Mouse (Mus musculus) c-Kit-positive CD71-positive TER-119-negative erythroid progenitor cells, embryonic 14.5 days (primary cell): ENCODE measurements around the gene Parva.

Experiments
- DNase-seq: peaks from one replicate; pipeline ENCODE4 v3.0.0-alpha.2; 2013; ENCODE audit warnings: low read depth

The Parva gene

DNA sequence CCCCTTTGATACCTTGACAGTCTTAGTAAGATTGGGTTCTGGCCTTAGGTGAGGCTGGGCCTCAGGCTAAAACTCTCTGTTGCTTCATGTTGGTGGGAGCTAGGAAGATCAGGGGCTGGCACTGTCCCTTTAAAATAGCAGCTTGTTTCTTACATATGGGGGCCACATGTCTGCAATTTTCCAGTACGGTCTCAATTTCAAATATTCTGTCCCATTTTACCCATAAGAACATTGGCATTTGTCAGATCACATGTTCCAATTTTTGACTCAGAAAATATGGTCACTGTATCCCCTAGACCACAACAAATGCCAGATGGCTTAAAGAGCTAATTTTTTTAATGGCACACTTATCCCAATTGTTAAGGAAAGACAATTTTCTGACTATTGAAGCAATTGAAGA is 85.6 kb downstream of the Parva start:
- no peak for DNase-seq

DNA sequence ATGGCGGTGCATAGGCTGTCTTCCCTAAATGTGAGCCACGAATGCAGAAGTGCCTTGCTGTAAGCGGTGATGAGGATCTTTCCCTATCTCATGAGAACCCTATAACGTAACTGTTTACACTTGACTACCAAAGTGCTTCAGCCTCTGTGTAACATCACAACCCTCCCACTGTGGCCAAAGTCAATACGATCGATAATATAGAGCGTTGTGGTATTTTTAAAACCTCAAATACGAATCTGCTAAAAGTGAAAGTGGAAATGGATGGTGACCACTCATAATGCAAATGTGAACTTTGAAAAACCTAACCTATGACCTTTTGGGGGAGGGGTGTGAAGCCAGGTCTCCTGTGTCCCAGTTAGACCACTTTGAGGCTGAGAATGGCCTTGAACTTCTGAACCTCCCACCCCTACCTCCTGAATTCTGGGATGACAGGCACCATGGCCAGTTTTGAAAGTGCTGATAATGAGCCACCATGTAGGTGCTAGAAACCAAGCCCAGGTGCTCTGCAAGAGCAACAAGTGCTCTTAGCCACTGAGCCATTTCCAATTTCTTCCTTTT is 87.4 kb downstream of the Parva start:
- no peak for DNase-seq

DNA sequence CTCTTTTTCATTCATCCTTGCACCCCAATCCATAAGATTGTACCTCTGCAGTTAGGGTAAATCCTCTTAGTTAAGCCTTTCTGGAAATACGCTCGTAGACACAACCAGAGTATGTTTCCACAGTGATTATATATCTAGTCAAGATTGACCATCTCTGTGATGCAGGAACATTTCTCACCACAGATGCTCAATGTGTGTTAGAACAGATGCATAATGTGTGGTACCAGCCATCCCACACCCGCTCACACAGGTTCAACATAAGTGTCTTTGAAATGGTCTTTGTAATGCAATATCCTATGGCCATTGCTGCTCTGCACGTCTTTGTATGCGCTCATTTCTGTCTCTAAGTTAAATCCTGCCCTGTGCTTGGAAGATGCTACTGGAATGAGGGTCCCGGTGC is 98.2 kb downstream of the Parva start:
- DNase-seq, result no peak

DNA sequence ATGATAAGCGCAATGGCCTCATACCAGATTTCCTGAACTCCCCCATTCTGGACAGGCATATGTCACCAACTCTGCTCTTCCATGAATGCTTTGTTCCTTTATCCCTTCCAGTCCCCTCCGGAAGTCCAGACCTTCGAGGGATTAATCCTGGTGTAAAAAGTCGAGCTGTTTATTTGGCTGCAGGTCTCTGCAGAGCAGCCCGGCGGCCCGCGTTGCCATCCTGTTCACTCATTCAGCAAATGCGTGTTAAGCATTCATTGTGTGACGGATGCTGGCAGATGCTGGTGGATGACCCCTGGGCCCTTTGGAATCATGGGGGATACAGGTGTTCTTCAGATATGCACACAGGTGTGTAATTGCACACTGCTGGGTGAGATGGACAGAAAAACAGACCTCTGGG is 98.9 kb downstream of the Parva start:
- no peak for DNase-seq

DNA sequence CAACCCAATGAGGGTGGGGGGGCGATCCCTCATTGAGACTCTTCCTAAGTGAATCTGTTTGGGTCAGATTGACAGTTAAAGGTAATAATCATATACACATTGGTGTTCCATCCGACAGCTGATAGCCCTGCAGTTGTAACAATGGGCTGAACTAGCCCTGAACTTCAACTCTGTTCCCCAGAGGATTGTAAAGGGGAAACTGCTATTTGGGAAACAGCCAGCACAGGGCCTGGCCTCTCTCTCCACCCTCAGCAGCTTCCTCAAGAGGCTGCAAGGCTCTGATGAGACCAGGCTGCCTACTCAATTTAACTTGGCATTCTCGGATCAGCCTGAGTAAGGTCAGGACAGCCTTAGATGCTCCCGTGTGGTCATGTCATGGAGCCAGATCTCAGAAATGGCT is 99.9 kb downstream of the Parva start:
- no peak for DNase-seq

DNA sequence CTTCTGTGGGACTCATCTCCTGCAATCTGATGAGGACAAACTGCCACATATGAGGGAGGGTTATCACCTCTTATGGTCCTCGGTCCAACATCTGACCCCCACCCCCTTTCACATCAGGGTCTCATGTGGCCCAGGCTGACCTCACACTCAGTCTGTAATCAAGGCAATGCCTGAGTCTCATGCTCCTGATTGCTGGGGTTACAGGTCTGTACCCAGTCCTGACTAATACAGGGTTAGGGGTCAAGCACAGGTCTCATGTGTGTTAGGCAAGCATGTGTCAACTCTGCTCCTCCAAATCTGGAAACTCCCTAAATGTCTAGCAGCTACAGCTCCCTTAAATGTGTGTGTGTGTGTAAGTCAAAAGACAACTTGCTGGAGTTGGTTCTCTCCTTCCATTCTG is 100.8 kb downstream of the Parva start:
- DNase-seq, result no peak

DNA sequence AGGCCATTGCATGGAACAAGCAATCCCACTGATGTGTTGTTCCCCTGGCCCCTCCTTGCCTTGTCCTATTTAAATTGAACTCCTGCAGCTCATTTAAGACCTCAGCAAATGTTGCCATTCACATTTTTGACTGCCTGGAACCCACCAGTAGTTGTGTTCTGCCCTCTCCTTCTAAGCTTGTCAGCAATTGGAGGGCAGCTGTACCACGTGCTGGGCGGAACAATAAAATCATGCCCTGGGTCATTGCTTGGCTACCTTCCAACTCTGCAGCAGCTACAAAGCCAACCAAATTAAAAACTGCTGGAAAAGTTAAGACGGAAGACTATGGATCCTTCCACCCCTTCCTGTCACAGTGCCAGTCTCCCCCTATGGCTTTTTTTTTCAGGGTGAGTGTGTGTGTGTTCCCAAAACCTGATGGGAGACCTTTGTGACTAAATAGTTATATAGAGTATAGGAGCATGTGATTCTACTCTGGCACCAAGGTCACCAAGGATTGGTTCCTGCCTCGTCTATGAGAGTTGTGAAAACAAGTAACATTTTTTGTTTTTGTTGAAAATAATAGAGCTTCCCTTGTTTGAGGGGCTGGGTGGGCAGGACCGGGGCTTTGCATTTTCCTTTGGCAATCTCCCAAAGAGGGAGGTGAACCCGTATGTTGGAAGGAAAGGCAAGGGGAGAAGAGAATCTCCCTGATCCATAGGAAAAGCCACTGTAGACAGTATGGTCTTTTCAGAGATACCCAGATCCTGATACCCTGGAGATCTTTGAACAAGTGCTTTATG is 101.5 kb downstream of the Parva start:
- no peak for DNase-seq

DNA sequence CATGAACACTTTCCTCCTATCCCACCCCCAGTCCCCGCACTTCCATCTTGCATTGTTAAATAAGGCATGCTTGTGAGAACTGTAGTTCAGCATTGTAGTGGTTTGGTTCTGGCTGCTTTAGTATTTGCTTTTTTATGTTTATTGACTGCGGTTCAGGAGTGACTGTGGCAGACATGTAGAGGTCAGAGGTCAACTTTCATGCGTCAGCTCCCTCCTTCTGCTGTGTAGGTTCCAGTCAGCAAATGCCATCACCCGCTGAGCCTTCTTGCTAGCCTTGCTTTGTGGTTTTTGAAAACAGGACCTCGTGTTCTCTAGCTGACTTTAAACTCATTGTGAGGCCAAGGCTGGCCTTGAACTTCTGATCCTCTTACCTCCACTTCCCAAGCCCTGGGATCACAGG is 103.6 kb downstream of the Parva start:
- no peak for DNase-seq

DNA sequence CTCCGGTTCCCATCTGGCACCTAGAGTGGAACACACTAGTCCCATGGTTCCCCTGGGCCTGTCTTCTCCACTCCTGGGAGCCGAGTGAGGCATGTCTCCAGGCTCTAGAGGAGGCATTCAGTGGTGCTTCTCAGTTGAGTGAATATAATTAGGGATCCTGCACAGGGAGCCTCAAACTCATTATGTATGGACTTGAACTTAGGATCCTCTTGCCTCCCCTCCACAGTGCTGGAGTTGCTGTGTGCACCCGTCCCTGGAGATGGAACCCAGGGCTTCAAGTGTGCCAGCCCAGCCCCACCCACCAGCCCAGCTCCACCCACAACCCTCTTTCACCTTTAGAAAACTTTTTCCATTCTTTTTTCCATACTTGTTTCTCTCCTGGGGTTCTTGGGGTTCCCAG is 106.8 kb downstream of the Parva start:
- no peak for DNase-seq

DNA sequence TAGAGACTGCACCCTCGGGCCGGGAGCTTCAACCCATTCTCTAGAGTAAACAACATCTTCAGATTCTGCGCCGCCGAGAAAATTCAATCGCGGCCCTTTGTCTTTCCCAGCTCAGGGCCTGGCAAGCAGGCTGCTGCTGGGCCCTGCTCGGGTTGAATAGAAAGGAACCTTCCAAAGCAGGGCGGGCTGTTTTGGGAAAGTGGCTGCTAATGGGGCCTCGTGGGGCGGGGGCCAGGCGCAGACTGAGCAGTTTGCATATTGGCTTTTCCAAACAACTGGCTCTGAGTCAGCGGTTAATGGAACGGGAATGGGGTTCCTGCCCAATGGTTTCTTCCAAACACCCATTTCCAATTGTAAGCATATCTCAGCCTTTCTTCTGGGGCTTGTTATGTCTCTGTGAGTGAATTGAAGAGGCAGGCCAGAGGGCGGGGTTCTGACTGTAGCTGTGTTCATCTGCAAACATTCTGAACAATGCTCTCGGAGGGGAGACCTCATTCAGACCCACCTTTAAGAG is 108.2 kb downstream of the Parva start:
- no peak for DNase-seq

DNA sequence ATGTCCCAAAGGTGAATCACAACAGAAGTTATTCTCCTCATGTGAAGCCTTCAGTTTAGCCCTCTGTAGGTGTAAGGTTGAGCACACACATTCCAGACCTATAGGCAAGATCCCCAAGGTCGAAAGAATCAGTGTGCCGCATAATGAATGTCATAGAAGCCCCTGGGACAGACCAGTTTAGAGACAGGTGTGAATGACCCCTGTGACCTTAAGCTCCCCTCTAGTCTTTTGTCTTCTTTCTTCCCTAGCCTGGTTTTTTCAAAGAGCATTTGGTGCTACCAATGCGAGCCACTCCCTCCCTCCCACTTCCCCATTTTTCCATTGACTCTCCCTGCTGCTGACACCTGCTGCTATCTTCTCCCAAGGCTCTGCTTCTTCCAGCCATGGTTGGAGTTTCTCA is 121.8 kb downstream of the Parva start:
- DNase-seq, result no peak

DNA sequence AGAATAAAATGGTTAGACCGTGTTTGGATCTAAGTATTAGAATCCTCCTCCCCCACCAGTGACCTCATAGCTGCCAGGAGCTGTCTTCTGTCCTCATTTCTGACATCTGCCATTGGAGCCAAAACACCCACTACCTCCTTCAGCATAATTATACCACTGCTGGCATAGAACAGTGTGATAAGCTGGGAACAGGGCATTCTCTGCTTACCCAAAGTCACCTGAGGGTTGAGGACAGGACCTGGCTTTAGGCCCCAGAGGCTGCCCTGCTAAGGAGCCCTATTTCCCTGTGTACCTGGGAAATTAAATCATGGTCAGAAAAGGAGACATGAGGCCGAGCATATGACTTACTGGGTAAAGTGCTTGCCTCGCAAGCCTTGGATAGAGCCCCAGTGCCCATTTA is 134.2 kb downstream of the Parva start:
- DNase-seq, result no peak

DNA sequence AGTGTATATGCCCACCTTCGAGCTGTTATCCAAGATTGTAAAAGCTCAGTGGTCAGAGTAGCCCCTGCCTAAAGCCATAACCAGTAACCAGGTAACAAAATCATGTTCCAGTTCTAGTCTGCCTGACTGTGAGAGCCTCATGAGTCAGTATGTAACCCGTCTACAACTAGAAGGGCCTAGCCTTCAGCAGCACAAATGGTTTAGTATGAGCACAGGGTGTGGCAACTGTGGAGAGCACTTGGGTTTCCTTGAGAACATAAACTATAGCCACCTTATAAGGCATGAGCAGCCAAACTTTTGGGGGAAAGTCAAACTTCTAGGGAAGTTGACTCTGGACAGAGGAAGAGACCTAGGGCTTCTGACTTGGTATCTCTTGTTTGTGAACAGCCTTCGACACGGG is 139.7 kb downstream of the Parva start:
- DNase-seq, result no peak

DNA sequence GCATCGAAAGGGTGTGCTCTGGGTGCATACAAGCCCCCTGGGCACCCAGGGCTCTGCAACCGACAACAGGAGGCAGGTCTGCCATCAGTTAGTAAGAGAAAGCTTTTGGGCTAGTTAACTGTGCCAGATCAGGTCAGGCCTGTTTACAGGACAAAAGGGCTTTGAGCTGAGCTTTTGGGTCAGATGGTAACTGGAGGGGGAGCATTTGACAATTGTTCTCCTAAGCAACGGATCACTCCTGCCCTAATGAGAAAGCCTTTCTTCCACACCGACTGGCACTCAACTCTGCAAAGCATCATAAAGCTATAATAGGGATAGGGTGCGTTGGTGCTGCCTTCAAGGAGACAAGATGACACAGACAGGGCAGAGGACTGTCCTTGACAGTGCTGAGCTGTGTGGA is 141.7 kb downstream of the Parva start:
- DNase-seq, result no peak

DNA sequence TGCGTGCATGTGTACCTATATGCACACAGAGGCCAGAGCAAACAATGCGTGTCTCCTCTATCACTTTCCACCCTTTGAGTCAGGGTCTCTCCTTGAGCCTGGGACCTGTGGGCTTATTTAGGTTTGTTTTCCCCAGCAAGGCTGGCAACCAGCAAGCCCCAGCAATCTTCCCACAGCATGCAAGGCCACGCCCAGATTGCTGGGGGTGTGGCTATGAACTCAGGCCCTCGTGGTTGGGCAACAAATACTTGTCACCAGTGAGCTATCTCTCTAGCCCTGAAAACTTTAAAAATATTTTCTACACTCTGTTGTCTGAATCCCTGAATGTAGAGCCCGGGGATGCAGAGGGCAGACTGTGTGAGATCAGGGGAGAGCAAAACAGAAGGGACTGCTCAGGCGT is 154.3 kb downstream of the Parva start:
- no peak for DNase-seq

DNA sequence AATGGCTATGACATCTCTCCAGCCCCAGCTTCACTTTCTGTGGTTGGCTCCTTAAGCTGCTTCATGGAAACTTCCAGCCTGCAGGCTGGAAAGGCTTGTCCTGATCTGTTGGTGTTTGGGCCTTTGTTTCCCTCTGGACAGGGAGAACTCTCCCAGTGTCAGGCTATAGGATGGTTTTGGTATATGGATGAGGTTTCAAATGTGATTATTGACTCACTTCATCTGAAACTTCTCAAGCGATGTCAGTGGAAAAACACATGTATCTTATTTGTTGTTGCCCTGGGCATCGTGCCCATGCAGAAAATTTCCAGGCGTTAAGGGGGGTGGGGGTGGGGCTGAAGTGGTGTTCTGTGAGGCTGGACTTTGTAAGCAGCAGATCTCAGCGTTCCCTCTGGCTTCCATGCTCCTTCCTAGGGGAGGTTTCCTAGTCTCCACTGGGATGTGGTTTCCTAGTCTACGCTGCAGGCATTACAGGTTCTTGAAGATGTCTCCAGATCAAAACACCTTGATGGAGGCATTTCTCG is 155.6 kb downstream of the Parva start:
- DNase-seq, result no peak

DNA sequence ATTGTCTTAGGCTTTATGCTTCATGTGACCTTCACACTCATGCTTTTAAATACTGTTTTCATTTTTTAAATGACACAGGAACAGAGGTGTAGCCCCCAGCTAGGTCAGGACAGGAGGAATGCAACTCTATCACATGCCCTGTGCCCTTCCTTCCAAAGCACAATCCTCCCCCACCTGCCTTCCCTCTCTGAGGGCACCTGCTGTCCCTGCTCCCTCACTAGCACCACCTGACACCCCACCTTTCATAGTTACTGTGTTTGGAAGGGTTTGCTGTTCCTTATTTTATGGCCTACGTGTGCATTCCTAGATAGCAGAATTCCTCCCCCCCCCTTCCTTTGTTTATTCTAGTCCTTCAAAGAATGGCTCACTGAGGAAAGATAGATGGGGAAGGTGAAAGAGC is 160.1 kb downstream of the Parva start:
- no peak for DNase-seq

DNA sequence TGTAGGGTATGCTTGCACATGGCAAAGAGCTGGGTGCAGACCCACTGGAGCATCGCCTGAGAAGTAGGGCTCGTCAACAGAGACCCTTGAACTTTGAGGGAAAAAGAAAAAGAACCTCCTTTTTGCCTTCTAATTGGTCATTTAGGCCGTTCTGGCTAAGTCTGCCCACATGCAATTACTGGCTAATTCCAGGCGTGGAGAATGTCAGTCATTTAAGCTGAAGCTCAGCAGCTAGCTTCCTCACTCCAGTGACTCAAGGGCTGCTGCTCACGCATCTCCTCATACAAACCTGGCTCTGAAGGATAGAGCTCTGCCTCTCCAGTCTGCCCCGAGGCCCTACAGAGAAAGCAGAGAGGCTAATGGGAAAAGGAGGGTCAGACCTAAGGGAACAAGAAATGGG is 162.2 kb downstream of the Parva start:
- no peak for DNase-seq

DNA sequence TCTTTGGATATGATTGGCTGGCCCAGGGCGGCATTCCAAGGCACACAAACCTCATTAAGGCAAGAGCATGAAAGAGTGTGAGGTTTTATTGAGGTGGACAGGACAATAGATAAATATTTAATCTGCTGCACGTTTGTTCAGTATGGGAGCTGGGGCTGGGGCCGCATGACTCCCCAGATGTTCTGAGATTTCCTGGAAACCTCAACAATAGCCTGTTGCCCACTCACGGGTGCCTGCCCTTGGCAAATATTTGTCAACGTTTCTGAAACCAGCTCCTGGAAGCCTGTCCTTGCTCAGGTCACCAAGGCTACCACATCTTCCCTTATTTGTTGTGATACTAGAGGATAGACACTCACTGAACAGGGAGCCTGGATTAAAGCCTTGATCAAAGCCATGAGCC is 166.3 kb downstream of the Parva start:
- DNase-seq, result no peak

DNA sequence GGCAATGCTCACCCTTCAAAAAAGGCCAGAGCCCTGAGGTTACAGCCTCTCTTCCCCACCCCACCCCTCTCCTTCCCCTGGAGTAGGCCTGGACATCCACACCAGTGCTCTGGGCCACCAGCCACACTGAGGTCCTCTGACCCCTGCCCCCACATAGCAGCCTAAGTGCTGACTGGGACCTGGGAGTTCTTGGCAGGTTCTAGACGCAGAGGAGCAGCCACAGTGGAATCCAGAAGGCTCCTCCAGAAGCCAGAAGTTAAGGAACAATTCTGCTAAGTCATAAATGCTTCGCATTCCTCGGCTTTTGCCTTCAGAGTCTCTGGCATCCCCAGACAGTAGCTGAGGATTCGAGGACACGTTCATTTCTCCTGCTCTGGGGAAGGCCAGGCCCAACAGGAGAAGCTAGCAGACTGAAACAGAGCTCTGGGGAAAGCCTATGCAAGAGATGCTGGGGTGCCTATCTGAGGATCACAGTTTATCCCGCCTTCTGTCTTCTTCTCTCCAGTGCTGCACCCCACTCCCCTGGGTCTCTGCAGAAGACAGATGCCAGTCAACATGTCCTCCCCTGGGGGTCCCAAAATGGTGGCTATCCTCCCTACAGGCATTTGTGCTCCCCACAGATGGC is 168.0 kb downstream of the Parva start:
- no peak for DNase-seq

DNA sequence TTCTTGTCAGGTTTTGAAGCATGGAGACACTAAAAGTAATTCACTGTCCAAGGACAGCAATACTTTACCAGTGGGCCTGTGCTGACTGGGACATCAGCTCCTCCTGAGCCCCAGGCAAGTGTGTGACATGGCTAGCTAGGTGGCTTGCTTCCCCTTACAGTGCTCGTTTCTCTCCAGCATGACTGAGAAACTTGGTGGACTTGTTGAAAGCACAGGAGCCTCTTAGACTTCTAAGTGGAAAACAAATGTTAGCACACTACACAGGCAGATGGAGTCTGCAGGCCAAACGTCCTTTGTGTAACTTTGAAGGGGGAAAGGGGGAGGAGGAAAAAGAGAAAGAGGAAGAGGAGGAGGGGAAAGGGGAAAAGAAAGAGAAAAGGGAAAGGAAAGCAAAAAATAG is 172.3 kb downstream of the Parva start:
- no peak for DNase-seq

DNA sequence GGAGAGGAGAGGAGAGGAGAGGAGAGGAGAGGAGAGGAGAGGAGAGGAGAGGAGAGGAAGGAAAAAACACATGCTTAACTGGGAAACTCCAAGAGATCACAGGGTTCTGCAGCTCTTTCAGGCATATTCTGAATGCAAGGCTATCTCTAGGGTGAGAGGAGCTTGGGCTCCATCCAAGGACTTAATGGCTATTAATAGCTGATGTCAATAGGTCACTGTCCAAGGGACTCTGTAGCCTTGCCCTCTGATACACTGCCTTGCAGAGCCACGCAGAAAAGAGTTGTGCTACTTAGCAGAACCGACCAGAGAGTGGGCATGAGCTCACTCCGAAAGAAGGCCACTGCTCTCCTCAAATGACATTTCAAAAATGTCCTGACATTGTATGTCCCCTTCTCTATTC is 172.9 kb downstream of the Parva start:
- DNase-seq, result no peak

DNA sequence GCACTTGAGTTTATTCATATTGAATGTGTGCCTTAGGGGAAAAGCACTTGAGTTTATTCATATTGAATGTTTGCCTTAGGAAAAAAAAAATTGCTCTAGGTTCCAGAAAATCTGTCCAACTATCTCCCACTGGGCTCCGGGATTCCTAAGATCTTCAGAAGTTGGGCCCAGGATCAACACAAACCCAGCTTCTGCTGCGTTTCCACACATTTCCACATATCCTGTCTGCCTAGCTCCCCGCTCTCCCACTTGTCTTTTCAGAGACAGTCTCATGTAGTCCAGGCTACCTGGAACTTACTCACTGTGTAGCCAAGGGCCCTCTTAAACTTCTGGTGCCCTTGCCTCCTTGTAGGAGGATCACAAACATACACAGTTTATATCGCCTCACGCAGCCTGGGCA is 175.7 kb downstream of the Parva start:
- no peak for DNase-seq
